Mouse (Mus musculus) kidney, postnatal 0 days (tissue): ENCODE results near the gene Ldah. TPM values are rescaled to one million over a fixed set of nuclear protein-coding genes. Genes with fewer than 3 reads are reported as not detected.

ENCODE experiments used
- ATAC-seq: fragments of 200-750 bp; cut with Nextera tagmentation; replicated peaks from 2 replicates; pipeline ENCODE4 v1.8.0; 2017; ENCODE audit warnings: low read depth, moderate number of reproducible peaks, moderate TSS enrichment, moderate library complexity; ENCODE audit not compliant: low FRiP score
- DNase-seq: peaks from one replicate; pipeline ENCODE4 v3.0.0-alpha.2; 2016; ENCODE audit warnings: low spot score
- H3K27ac ChIP-seq: fragments of 300-500 bp; sonication (generic); 2 replicates; pipeline ENCODE4 v1.5.1; 2014; ENCODE audit warnings: mild to moderate bottlenecking
- H3K27me3 ChIP-seq: fragments of 300-500 bp; sonication (generic); 2 replicates; pipeline ENCODE4 v1.6.1; 2014; ENCODE audit warnings: low read length, mixed read lengths; ENCODE audit not compliant: insufficient read depth
- H3K36me3 ChIP-seq: fragments of 300-500 bp; sonication (generic); 2 replicates; pipeline ENCODE4 v1.6.1; 2014; ENCODE audit warnings: low read length, mixed read lengths; ENCODE audit not compliant: insufficient read depth
- H3K4me1 ChIP-seq: fragments of 300-500 bp; sonication (generic); replicated peaks from 2 replicates; pipeline ENCODE4 v1.6.1; 2014; ENCODE audit warnings: antibody characterized with exemption, low read length, mixed read lengths; ENCODE audit not compliant: insufficient read depth
- H3K4me2 ChIP-seq: fragments of 300-500 bp; sonication (generic); 2 replicates; pipeline ENCODE4 v1.6.1; 2014; ENCODE audit warnings: mild to moderate bottlenecking, low read length, moderate library complexity, mixed read lengths
- H3K4me3 ChIP-seq: fragments of 300-500 bp; sonication (generic); replicated peaks from 2 replicates; pipeline ENCODE4 v1.5.1; 2014; ENCODE audit warnings: low read depth, low read length
- H3K9ac ChIP-seq: fragments of 300-500 bp; sonication (generic); 2 replicates; pipeline ENCODE4 v1.6.1; 2014; ENCODE audit warnings: low read depth, low read length
- H3K9me3 ChIP-seq: fragments of 300-500 bp; sonication (generic); replicated peaks from 2 replicates; pipeline ENCODE4 v1.6.1; 2016; ENCODE audit warnings: low read length, inconsistent platforms, mixed read lengths
- CTCF ChIP-seq: IDR thresholded peaks from 2 replicates; pipeline ENCODE4 v1.5.1; 2016; ENCODE audit warnings: antibody characterized with exemption, low read depth, mild to moderate bottlenecking, moderate library complexity
- WGBS: fragments of 180-500 bp; shearing (Covaris S2); extraction: QIAGEN DNeasy Blood & Tissue Kit; methylation state at CpG from one replicate; pipeline ENCODE4 v1.1.7; 2014; 5-methylcytosine and 5-hydroxymethylcytosine counted together
- polyA plus RNA-seq: library from polyadenylated mRNA; unstranded; fragments of >200 nt; fragmentation: Nextera tagmentation; extraction: Ambion mirVana; gene quantifications from 2 replicates; pipeline ENCODE4 v1.2.1, GENCODE M21; 2015

The Ldah gene
- polyA plus RNA-seq, 1 experiment from 2014 or later = 49.2 TPM

- no peak for TF ChIP-seq CTCF
- WGBS = 53% methylated on average over 4 of the region's 4 CpGs
- H3K27me3 ChIP-seq = no peaks in the 10 kb centered on the region
- peaks cover 13% of the 10 kb centered on the region; the same call in 1 of the 2 replicates for H3K4me1 ChIP-seq
- H3K9me3 ChIP-seq = no peaks in the 10 kb centered on the region
- 0 out of 2 replicates have a peak, but pooled peaks cover 20% of the 10 kb centered on the region for H3K36me3 ChIP-seq
- 0 out of 2 replicates have a peak overlapping the region, but pooled peaks have one; percentile 27 for H3K9ac ChIP-seq
- ATAC-seq = no peak
- H3K4me2 ChIP-seq = no peak overlapping the region
- DNase-seq = no peak
- peak overlapping the region; percentile 54; the same call in 1 of the 2 replicates for H3K27ac ChIP-seq
- H3K4me3 ChIP-seq = no peak overlapping the region
These were observed 126.4 kb downstream of the Ldah start for GRCm38 (mm10) chr12:8334261-8334660.

Other genes with a start within 250 kb of the Ldah start
- 0.03 and 0.06 TPM in 2 replicates for gene Apob, start 230.5 kb upstream of the Ldah start, polyA plus RNA-seq
- 2.3 and 3.1 TPM in 2 replicates for gene Gdf7, start 93.8 kb downstream of the Ldah start, polyA plus RNA-seq
- gene Hs1bp3, start 105.3 kb downstream of the Ldah start, polyA plus RNA-seq = 10.2 and 12.2 TPM in 2 replicates